Mouse (Mus musculus) frontal cortex, postnatal 10 days (tissue): ENCODE measurements around the gene Sirt4.

Source experiments
- DNase-seq, 2 experiments: peaks; one replicate each; pipeline ENCODE4 v3.0.0; 2022; ENCODE audit warnings: low spot score in 2 of 2, mixed read lengths in 1 of 2

Gene Sirt4

DNA sequence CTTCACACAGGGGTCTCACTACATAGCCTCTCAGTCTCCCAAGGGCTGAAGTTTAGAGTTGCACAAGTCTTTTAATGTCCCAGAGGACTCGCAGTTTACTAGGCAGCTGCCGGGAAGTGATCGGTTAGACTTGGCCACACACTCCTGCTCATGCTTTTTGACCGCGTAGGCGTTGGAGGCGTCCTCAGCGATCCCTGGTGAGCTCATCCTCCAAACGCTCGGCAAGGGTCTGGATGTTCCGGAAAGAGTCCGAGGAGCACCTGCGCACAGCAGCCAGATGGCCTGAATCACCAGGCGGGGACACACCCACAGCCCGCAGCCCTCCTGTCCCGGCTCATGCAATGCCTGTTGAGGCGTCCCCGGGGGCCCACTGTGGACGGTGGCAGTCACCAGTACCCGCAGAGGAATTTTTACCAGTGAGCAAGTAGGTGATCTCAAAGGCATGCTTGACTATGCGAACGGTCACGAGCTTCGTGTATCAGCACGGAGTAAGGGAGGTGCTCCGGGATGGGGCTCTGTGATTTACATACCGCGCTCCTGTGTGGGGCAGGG, 7.3 kb upstream of the Sirt4 start:
- no peak for DNase-seq

DNA sequence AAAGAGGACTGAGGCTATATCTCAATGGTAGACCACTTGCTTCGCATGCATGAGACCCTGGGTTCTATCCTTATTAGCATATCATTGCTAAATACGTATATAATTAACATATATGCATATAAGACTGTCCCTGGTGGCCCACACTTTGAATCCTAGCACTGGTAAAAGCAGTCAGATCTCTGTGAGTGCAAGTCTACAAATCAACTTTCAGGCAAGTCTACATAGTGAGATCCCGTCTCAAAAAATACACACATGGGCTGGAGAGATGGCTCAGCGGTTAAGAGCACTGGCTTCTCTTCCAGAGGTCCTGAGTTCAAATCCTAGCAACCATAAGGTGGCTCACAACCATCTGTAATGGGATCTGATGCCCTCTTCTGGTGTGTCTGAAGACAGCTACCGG, 6.6 kb upstream of the Sirt4 start:
- no peak for DNase-seq

DNA sequence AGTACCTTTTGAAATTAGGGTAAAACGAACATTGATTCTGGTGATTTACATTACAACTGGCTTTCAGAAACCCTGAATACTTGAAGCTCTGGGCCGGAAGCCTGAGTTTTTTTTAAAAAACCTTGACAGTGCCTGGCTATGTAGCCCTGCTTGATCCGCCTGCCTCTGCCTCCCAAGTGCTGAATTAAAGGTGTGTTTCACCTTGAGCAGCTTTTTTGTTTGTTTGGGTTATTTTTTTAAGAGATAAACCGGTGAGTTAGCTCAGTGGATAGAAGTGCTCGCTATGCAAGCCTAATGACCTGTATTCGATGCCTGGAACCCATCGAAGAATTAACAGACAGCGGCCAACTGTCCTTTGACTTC, 6.1 kb upstream of the Sirt4 start:
- no peak for DNase-seq

DNA sequence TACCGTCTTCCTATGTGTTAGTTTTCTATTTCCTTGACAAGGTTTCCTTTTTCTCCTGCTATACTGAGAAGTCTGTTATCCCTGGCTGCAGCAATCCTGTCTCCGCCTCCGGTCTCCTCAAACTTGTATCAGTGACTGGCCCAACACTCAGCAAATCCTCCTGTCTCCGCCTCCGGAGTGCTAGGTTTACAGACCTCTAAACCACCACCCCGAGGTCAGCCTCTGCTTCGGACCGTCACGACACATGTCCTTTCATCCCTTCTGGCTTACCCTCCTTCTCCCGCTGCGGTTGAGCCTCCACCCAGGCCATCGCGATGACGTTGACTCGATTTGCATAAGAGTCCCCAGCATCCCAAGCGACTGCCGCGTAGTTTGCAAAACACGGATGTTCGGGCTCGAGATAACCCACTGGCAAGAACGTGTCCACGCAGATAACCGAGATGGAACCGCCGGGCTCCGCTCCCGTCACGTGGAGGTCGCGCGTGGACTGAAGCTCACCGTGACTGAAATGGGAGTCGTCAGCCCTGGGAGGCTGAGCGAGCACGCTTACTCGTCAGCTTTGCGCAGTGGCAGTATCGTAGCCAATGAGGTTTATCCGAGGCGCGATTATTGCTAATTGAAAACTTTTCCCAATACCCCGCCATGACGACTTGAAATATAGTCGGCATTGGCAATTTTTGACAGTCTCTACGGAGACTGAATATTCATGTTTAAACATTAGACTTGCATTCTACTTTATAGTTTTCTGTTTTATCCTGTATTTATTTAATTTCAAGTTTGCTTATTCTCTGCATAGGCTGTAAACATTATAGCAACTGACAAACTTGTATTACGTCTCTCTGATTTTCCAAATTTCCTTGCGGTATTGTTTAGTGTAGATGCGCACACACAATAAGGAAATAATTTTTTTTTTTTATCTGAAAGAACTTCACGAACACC, 5.4 kb upstream of the Sirt4 start:
- DNase-seq, result peak; percentile 84 to 87

DNA sequence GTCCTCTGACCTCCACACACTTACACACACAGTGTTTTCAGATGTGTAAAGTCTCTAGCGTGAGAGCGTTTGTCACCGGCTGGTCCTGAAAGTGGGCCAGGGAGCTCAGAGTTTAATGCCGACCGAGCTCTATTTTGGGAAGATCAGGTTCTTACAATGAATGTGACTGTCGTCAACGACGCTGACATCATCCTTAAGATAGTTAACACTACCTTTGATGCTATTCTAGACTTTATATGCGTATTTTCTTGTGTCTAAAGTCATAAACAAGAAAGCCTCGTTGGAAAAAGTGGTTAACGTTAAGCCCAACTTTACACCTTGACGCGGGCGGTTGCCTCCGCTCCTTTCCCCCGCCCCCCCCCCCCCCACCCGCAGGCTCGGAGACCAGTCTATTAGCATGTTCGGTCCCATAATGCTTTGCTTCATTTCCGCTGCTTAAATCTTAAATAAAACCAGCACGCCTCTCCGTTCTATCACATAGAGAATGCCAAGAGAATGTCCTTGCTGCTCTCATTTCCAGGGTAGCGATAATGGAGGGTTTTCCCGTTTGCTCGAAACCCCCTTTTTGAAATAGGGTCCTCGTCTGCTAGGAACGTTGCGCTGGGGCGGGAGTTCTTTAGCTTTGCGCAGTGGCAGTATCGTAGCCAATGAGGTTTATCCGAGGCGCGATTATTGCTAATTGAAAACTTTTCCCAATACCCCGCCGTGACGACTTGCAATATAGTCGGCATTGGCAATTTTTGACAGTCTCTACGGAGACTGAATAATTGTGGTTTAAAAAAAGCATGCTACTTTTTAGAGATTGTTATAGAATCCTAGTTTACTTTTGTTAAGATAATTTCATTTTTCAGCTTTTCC, 4.5 kb upstream of the Sirt4 start:
- DNase-seq, result peak; percentile 73 to 77

DNA sequence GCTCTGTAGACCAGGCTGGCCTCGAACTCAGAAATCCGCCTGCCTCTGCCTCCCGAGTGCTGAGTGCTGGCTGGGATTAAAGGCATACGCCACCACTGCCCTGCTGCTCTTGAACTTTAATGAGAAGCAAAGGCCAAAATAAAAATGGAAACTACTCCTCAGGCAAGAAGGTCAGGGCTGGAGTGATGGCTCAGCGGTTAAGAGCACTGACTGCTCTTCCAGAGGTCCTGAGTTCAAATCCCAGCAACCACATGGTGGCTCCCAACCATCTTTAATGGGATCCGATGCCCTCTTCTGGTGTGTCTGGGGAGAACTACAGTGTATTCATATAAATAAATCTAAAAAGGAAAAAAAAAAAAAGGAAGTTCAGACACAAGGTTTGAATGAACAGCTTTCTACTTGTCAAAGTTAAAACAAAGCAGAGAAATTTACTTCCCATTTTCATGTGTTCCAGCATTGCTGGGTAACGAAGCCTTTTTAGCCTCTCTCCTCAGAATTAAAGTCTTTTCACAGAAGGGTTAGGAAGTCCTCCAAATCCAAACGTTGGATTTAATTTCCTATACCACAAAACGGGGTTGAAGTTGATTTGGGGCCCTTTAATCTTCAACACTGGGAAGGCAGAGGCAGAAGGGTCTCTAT, 3.5 kb upstream of the Sirt4 start:
- no peak for DNase-seq

DNA sequence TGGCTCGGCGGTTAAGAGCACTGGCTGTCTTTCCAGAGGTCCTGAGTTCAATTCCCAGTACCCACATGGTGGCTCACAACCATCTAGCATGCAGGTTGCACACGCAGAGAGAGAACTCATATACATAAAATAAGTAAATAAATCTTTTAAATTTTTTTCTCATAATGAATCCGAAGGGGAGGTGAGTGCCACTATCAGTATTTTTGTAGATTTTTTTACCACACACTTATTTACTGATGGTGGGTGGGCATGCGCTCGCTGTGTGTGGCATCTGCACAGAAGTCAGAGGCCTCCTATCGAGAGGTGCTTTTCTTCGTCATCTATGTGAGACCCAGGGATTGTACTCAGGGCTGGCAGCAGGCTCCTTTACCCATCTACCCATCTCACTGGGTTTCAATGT, 2.8 kb upstream of the Sirt4 start:
- DNase-seq, result no peak

DNA sequence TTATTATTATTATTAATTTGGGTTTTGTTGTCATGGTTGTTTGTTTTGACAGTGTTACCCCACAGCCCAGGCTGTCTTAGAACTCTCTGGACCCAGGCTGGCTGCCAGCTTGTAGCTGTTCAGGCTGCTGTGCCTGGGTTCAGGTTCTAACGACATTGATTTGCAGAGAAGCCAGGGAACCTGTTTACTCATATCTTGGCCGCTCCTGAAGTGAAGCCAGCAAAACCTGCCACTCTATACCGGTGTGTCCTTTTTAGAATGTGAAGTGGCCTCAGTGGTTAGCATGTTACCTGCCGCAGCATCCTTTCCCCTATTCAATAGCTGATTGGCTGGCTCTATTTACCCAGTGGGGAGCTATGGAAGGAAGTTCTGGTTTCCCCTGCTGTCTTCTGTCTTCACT, 2.2 kb upstream of the Sirt4 start:
- DNase-seq, result no peak

DNA sequence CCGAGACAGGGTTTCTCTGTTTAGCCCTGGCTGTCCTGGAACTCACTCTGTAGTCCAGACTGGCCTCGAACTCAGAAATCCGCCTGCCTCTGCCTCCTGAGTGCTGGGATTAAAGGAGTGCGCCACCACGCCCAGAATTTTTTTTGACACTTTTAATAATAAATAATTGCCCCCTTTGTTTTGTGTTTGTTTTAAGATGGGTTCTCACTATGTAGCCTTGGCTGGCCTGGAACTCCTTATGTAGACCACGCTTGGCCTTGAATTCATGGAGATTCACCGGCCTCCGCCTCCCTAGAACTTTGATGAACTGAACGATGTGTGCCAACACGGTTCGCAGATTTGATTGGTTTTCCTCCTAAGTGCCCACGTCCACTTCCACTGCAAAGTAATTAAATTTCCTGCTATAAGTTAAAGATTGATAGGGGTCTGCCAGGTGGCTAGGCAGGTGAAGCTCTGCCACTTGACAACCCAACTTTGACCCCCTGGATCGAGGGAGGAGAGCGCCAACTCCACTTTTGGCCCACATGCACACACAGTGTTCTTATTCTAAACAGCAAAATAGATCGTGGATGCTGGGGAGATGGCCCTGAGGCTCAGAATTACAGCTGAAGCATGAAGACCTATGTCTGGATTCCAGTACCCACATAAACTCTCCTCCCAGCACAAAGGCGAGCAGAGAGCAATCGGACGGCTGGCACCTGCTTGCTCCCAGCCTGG, 1.1 kb upstream of the Sirt4 start:
- no peak for DNase-seq

DNA sequence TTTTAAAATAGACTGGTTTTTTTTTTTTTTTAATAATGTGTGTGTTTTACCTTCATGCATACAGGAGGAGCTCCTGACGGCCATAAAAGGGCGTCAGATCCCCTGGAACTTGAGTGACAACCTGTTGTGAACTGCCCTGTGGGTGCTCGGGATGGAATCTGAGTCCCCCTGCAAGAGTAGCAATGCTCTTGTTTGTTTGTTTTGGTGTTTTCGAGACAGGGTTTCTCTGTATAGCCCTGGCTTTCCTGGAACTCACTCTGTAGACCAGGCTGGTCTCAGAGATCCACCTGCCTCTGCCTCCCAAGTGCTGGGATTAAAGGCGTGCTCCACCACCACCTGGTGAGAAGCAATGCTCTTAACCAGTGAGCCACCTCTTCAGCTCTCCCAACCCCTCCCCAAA, 471 bp upstream of the Sirt4 start:
- no peak for DNase-seq

DNA sequence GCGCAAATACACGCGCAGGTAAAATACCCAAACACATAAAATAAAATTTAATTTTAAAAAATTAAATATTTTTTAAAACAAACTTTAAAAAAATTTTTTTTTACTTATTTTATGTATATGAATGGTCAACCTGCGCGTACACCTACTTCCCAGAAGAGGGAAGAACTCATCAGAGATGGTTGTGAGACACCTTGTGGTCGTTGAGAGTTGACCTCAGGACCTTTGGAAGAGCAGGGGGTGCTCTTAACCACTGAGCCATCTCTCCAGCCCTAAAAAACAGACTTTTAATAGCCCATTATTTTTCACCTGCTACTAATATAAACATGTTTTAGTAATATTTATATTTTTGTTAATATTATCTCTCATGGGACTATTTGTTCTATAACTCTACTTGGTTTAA, 1.1 kb downstream of the Sirt4 start:
- no peak for DNase-seq

DNA sequence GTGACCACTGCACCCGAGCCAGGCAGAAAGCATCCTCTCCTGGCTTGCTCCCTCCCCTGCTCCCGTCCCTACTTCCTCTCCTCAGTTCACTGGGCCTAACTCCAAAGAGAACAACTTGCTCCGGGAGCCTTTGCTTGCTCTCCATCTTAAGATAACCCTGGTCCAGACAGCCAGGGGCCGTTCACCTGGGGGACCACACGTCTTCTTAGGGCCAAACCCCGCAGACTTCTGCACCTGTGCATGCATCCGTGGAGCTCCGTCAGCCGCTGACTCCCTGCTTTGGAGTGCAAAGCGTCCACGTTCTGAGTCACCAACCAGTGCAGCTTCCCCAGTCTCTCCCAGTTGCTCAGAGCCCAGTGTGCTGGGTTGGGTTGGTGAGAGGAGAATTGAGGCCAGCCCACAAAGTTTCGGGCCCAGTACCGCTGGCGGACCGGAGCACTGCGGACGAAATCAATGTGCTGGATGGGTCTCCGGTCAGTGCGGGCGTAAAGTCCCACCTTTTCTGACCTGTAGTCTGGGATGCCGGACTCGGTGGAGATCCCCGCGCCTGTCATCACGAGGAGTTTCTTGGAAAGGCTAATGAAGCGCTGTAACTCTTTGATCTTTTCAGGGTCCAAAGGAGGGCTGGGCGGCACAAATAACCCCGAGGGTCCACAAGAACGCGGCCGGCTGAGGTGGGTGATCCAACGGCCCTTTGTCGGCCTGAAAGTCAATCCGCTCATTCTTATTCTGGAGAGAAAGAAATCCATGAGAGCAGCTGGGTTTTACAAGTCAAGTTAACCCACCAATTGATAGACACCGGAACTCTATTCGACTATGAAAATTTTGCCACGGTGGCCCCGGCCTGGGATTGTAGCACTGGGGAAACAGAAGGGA, 1.9 kb downstream of the Sirt4 start:
- no peak for DNase-seq

DNA sequence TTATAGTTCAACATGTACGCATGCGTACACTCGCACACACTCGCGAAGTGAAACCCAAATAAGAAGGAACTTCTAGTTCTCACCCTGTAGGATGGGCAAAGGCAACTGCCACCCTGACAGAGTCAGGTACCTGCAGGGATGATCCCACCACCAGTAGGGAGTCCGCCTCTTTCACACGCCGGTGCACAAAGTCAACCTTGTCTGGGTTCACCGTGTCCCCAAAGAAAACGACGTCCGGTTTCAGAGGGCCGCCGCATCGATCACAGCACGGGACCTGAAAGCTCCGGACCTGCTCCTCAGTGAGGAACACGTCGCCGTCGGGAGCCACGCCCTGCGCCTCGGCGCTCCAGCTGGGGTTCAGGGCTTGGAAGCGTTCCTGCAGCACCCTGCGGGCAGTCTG, 4.4 kb downstream of the Sirt4 start:
- no peak for DNase-seq

DNA sequence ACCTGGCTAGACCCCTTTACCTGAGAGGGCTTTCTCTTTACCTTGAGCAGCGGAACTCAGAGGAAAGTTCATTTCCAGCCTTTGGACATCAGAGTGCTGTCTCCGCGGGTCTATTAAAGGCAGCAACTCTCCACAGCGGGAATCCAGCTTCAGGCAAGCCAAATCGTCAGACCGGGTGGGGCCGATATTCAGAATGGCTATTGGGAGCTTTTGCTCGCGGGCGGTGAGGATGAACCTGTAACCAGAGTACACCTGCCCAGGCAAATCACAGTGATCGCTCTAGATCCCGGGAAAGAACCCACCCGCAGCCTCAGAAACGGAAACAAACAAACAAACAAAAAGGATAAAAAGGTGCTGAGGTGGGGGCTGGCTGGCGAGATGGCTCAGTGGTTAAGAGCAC, 5.0 kb downstream of the Sirt4 start:
- no peak for DNase-seq

DNA sequence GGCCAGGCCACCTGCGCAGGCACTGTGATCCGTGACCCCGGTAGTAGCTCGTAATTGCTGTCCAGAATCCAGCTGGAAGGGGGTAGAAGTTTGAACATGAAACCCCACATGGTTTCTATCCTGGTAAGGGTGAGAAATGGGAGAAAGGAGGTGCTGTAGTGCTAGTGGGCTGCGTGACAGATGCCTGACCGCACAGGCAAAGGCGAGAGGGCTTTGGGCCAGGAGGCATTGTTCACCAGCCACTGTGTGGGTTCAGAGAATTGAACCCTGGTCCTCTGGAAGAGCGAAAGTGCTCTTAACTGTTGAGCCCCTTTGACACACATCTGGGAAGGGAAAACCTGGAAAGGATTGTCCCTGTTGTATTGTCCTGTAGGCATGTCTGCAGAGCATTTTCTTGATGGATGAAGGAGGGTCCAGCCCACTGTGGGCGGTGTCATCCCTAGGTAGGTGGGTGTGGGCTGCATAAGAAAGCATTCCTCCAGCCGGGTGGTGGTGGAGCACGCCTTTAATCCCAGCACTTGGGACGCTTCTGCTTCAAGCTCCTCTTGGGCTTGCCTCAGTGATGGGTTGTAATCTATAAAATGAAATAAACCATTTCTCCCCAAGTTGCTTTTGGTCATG, 8.3 kb downstream of the Sirt4 start:
- no peak for DNase-seq

DNA sequence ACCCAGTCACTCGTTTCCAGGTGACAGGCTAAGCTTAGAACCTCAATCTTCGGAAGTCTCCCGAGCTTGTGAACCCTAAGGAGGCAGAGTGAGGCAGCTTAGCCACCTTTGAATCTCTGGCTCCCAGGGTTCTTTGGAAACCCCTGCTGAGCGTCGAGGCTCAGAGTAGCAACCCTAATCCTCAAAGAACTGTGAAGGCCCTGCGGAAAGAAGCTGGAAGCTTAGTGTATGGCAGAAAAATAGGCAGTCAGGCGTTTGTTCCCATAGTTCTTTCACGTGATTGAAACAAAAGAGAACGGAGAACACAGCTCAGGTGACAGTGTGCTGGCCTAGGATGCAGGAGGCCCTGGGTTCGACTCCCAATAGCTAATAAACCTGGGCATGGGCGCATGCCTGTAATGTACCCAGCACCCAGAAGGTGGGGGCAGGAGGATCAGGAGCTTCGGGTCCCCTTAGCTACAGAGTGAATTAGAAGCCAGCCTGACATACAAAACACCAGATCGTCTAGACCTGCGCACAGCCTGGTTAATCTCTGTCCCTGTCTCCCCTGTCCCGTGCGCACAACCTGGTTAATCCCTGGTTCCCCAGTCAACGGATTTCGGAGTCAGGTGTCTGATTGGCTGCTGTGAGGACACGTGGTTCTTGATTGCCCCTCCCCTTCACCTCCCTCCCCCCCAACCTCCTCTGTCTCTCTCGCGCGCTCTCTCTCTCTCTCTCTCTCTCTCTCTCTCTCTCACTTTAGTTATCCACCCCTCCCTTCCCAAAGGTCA, 9.0 kb downstream of the Sirt4 start:
- no peak for DNase-seq

DNA sequence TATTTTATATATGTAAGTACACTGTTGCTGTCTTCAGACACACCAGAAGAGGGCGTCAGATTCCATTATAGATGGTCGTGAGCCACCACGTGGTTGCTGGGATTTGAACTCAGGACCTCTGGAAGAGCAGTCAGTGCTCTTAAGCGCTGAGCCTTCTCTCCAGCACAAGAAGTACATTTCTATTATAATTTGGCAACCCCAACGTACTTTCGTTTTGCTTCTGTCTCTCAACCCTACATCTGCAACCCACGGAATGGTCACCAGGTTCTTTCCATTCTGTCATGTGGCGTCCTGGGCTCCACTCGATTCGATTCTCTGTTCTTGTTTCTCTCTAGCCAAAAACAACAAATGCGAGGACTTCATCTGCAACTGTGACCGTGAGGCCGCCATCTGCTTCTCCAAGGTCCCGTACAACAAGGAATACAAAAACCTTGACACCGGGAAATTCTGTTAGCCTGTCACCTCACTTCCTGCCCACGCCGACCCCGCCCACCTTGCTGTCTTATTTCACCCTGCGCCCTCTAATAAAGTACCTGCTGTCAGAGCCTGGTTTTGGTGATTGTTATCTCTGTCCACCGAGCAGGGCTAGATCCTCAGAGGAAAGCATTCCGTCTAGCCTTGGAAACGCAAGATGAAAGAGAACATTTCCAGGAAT, 10.2 kb downstream of the Sirt4 start:
- DNase-seq, result no peak

DNA sequence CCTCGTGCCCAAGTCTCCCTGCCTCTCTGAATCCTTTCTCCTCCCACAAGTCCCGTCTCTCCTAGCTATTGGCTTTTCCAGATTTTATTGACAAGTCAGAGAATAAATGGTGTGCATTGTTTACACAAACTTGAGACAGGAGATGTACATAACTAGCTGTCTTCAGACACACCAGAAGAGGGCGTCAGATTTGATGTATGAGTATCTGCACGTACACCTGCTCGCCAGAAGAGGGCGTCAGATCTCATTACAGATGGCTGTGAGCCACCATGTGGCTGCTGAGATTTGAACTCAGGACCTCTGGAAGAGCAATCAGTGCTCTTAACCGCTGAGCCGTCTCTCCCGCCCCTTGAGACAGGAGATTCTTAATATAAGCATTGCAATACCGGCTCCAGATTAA, 11.3 kb downstream of the Sirt4 start:
- DNase-seq, result no peak
